Mouse (Mus musculus) liver, embryonic 14.5 days (tissue): ENCODE results near the gene Awat2. TPM values are rescaled to one million over a fixed set of nuclear protein-coding genes. Genes with fewer than 3 reads are reported as not detected.

Source experiments
- ATAC-seq: fragments of 200-750 bp; cut with Nextera tagmentation; 2 replicates; pipeline ENCODE4 v1.8.0; 2017; ENCODE audit warnings: moderate number of reproducible peaks, mild to moderate bottlenecking, moderate library complexity; ENCODE audit not compliant: insufficient read depth
- DNase-seq, 3 experiments: peaks; one replicate each; pipeline ENCODE4 v3.0.0-alpha.2; 2012 to 2013; ENCODE audit warnings: low read depth in 3 of 3, low spot score in 3 of 3
- H3K27ac ChIP-seq: fragments of 300-500 bp; sonication (generic); 2 replicates; pipeline ENCODE4 v1.5.1; 2014; ENCODE audit warnings: moderate library complexity, mild to moderate bottlenecking, control low read depth, inconsistent platforms
- H3K27me3 ChIP-seq: fragments of 300-500 bp; sonication (generic); 2 replicates; pipeline ENCODE4 v1.6.1; 2014; ENCODE audit warnings: mild to moderate bottlenecking, low read length, moderate library complexity; ENCODE audit not compliant: control insufficient read depth, insufficient read depth
- H3K36me3 ChIP-seq: fragments of 300-500 bp; sonication (generic); replicated peaks from 2 replicates; pipeline ENCODE4 v1.6.1; 2014; ENCODE audit warnings: low read depth; ENCODE audit not compliant: control insufficient read depth, insufficient read depth
- H3K4me1 ChIP-seq, 2 experiments: fragments of 200-500 bp in 1 of 2; fragments of 300-500 bp in 1 of 2; sonication (generic) in 1 of 2; replicated peaks; 2 replicates each; pipeline ENCODE4 v1.6.1; 2012 to 2014; ENCODE audit warnings: antibody characterized with exemption in 1 of 2, inconsistent platforms in 1 of 2, low read length in 1 of 2; ENCODE audit not compliant: control insufficient read depth in 2 of 2, insufficient read depth in 2 of 2
- H3K4me2 ChIP-seq: fragments of 300-500 bp; sonication (generic); 2 replicates; pipeline ENCODE4 v1.6.1; 2014; ENCODE audit warnings: low read depth, mild to moderate bottlenecking, control low read depth, moderate library complexity
- H3K4me3 ChIP-seq, 2 experiments: fragments of 200-500 bp in 1 of 2; fragments of 300-500 bp in 1 of 2; sonication (generic) in 1 of 2; 2 replicates each; pipeline ENCODE4 v1.5.1; 2012 to 2014; ENCODE audit warnings: low read depth in 2 of 2, low read length in 2 of 2, mild to moderate bottlenecking in 2 of 2, control low read depth in 1 of 2, inconsistent platforms in 1 of 2, moderate library complexity in 1 of 2; ENCODE audit not compliant: insufficient read depth in 1 of 2
- H3K9ac ChIP-seq: fragments of 300-500 bp; sonication (generic); replicated peaks from 2 replicates; pipeline ENCODE4 v1.6.1; 2014; ENCODE audit warnings: mild to moderate bottlenecking, control low read depth, moderate library complexity
- H3K9me3 ChIP-seq: fragments of 300-500 bp; sonication (generic); 2 replicates; pipeline ENCODE4 v1.6.1; 2016; ENCODE audit warnings: low read length, mixed read lengths; ENCODE audit not compliant: control insufficient read depth
- CTCF ChIP-seq: IDR thresholded peaks from 2 replicates; pipeline ENCODE4 v1.5.1; 2016; ENCODE audit warnings: antibody characterized with exemption, low read depth, control low read depth
- EP300 ChIP-seq: IDR thresholded peaks from 2 replicates; pipeline ENCODE4 v1.6.1; 2016; ENCODE audit warnings: antibody characterized with exemption, low read depth
- WGBS: fragments of 180-500 bp; shearing (Covaris S2); extraction: QIAGEN DNeasy Blood & Tissue Kit; methylation state at CpG from one replicate; pipeline ENCODE4 v1.1.7; 2014; ENCODE audit not compliant: insufficient replicate concordance; 5-methylcytosine and 5-hydroxymethylcytosine counted together
- microRNA counts: library from miRNA; unstranded; fragments of <30 nt; microRNA quantifications from one replicate; lab custom pipeline; 2016
- microRNA-seq: library from miRNA; unstranded; fragments of <30 nt; microRNA quantifications from one replicate; pipeline ENCODE4, GENCODE M21; 2016
- polyA plus RNA-seq, 2 experiments: library from polyadenylated mRNA; depleted of rRNA in 1 of 2; stranded (reverse) in 1 of 2; unstranded in 1 of 2; fragments of >200 nt; fragmentation: Nextera tagmentation in 1 of 2; extraction: Ambion mirVana in 1 of 2; gene quantifications; 2 replicates each; pipeline versions ENCODE4 v1.2.1 to v1.2.3; 2012 to 2014

Awat2 gene
- polyA plus RNA-seq, 2 experiments: 0.15 to 0.26 TPM

GRCm38 (mm10) chrX:100389887-100390286, 52.6 kb downstream of the Awat2 start:
- Histone ChIP-seq H3K36me3 (no peaks in the 10 kb centered on the region), H3K27ac (no peak overlapping the region), H3K4me1 (peaks cover 0 to 7% of the 10 kb centered on the region in 2 experiments; a peak in 2 of 4 replicates), H3K9ac (no peak overlapping the region), H3K4me3 (no peak overlapping the region), H3K9me3 (no peaks in the 10 kb centered on the region), H3K4me2 (no peak overlapping the region), H3K27me3 (no peaks in the 10 kb centered on the region)
- TF ChIP-seq EP300: no peak
- no peak for TF ChIP-seq CTCF
- DNase-seq: no peak
- 48% methylated on average over 1 of the region's 1 CpGs for WGBS
- no peak for ATAC-seq

- no peak overlapping the region for H3K9ac ChIP-seq
- no peaks in the 10 kb centered on the region for H3K27me3 ChIP-seq
- no peak overlapping the region for H3K4me3 ChIP-seq
- H3K27ac ChIP-seq: no peak overlapping the region
- H3K36me3 ChIP-seq: no peaks in the 10 kb centered on the region
- no peaks in the 10 kb centered on the region for H3K9me3 ChIP-seq
- H3K4me2 ChIP-seq: no peak overlapping the region
- H3K4me1 ChIP-seq: no peaks in the 10 kb centered on the region
- no peak for TF ChIP-seq CTCF
- TF ChIP-seq EP300: no peak
- ATAC-seq (no peak), DNase-seq (no peak)
- 86% methylated on average over 2 of the region's 2 CpGs for WGBS
These were observed 85.5 kb downstream of the Awat2 start for GRCm38 (mm10) chrX:100356974-100357373.

MicroRNA genes within 50 kb of the gene (microRNA counts, 519-probe panel; counts per million panel counts)
- microRNA mmu-miR-676 (lab: Ali Mortazavi, UCI): 69.9 counts per million

Small RNA genes within 50 kb of the gene (microRNA-seq; reads per million reads assigned to microRNA genes)
- gene Mir676: 687 reads per million, percentile 68 among the genes with 10 or more reads in this experiment

Other genes starting within 250 kb of the Awat2 start
- gene Otud6a, start 13.7 kb downstream of the Awat2 start, polyA plus RNA-seq (2012; rRNA removed): not detected in 2 replicates
- gene Otud6a, start 13.7 kb downstream of the Awat2 start, polyA plus RNA-seq (2014; fragmentation: Nextera tagmentation; extraction: Ambion mirVana): not detected in 2 replicates
- 16.2 and 26.3 TPM in 2 replicates for gene Igbp1, start 51.6 kb upstream of the Awat2 start, polyA plus RNA-seq (2012; rRNA removed)
- 18.8 and 20.3 TPM in 2 replicates for gene Igbp1, start 51.6 kb upstream of the Awat2 start, polyA plus RNA-seq (2014; fragmentation: Nextera tagmentation; extraction: Ambion mirVana)
- not detected in 2 replicates for gene Dgat2l6, start 82.1 kb upstream of the Awat2 start, polyA plus RNA-seq (2012; rRNA removed)
- not detected in 2 replicates for gene Dgat2l6, start 82.1 kb upstream of the Awat2 start, polyA plus RNA-seq (2014; fragmentation: Nextera tagmentation; extraction: Ambion mirVana)
- gene Awat1, start 129.5 kb upstream of the Awat2 start, polyA plus RNA-seq (2012; rRNA removed): 0.03 TPM in 1 of 2 replicates, not detected in the other
- 0.09 TPM in 1 of 2 replicates, not detected in the other for gene Awat1, start 129.5 kb upstream of the Awat2 start, polyA plus RNA-seq (2014; fragmentation: Nextera tagmentation; extraction: Ambion mirVana)
- gene P2ry4, start 152.2 kb upstream of the Awat2 start, polyA plus RNA-seq (2012; rRNA removed): 0.18 and 0.24 TPM in 2 replicates
- 0.32 and 0.35 TPM in 2 replicates for gene P2ry4, start 152.2 kb upstream of the Awat2 start, polyA plus RNA-seq (2014; fragmentation: Nextera tagmentation; extraction: Ambion mirVana)
- not detected in 2 replicates for gene Arr3, start 162.8 kb upstream of the Awat2 start, polyA plus RNA-seq (2012; rRNA removed)
- gene Arr3, start 162.8 kb upstream of the Awat2 start, polyA plus RNA-seq (2014; fragmentation: Nextera tagmentation; extraction: Ambion mirVana): not detected in 2 replicates
- gene Kif4, start 183.0 kb upstream of the Awat2 start, polyA plus RNA-seq (2012; rRNA removed): 7.1 and 14.6 TPM in 2 replicates
- 23.5 and 24.7 TPM in 2 replicates for gene Kif4, start 183.0 kb upstream of the Awat2 start, polyA plus RNA-seq (2014; fragmentation: Nextera tagmentation; extraction: Ambion mirVana)
- gene Pdzd11, start 183.9 kb upstream of the Awat2 start, polyA plus RNA-seq (2012; rRNA removed): 19.3 and 27.1 TPM in 2 replicates
- gene Pdzd11, start 183.9 kb upstream of the Awat2 start, polyA plus RNA-seq (2014; fragmentation: Nextera tagmentation; extraction: Ambion mirVana): 67.2 and 70.0 TPM in 2 replicates